Mouse (Mus musculus): Measurements from ENCODE around the gene Cd5. TPM values are rescaled to one million over a fixed set of nuclear protein-coding genes. Genes with fewer than 3 reads are reported as not detected.

The Cd5 gene
- polyA plus RNA-seq (2012; rRNA removed): 0.45 and 0.65 TPM in 2 replicates

GRCm38 (mm10) chr19:10738811-10739210 lies at the start of gene Cd5:
Gene Cd5, minus strand, starts transcription at chr19:10739002.

GRCm38 (mm10) chr19:10688537-10689352 lies 50.1 kb downstream of the Cd5 start, which contains the start of gene Vps37c:
Gene Vps37c, plus strand, starts transcription at chr19:10688735.

GRCm38 (mm10) chr19:10677915-10678771 lies 60.7 kb downstream of the Cd5 start, which contains the start of gene Pga5:
Gene Pga5, minus strand, starts transcription at chr19:10678071.

Other genes starting within 250 kb of the Cd5 start
- 8.9 and 10.5 TPM in 2 replicates for gene Cpsf7, start 213.7 kb downstream of the Cd5 start, polyA plus RNA-seq (2012; rRNA removed)
- 3.5 and 3.6 TPM in 2 replicates for gene Sdhaf2, start 212.9 kb downstream of the Cd5 start, polyA plus RNA-seq (2012; rRNA removed)
- 4.7 and 5.8 TPM in 2 replicates for gene Tmem216, start 182.8 kb downstream of the Cd5 start, polyA plus RNA-seq (2012; rRNA removed)
- 16.8 and 17.4 TPM in 2 replicates for gene Cyb561a3, start 161.8 kb downstream of the Cd5 start, polyA plus RNA-seq (2012; rRNA removed)
- gene Tmem138, start 161.6 kb downstream of the Cd5 start, polyA plus RNA-seq (2012; rRNA removed): 3.2 and 3.5 TPM in 2 replicates
- 25.3 and 35.1 TPM in 2 replicates for gene Ddb1, start 133.7 kb downstream of the Cd5 start, polyA plus RNA-seq (2012; rRNA removed)
- gene Tkfc, start 133.3 kb downstream of the Cd5 start, polyA plus RNA-seq (2012; rRNA removed): 3.3 and 3.8 TPM in 2 replicates
- 0.05 and 0.08 TPM in 2 replicates for gene Vwce, start 104.8 kb downstream of the Cd5 start, polyA plus RNA-seq (2012; rRNA removed)
- gene Pga5, start 60.9 kb downstream of the Cd5 start, polyA plus RNA-seq (2012; rRNA removed): 87.4 and 147 TPM in 2 replicates
- gene Vps37c, start 50.3 kb downstream of the Cd5 start, polyA plus RNA-seq (2012; rRNA removed): 21.5 and 23.0 TPM in 2 replicates
- gene Cd6, start 91.1 kb upstream of the Cd5 start, polyA plus RNA-seq (2012; rRNA removed): 0.11 and 0.15 TPM in 2 replicates
- gene Slc15a3, start 100.7 kb upstream of the Cd5 start, polyA plus RNA-seq (2012; rRNA removed): 4.0 and 6.0 TPM in 2 replicates
- 13.8 and 14.4 TPM in 2 replicates for gene Tmem132a, start 130.9 kb upstream of the Cd5 start, polyA plus RNA-seq (2012; rRNA removed)
- 64.5 and 67.6 TPM in 2 replicates for gene Tmem109, start 143.0 kb upstream of the Cd5 start, polyA plus RNA-seq (2012; rRNA removed)
- gene Prpf19, start 156.2 kb upstream of the Cd5 start, polyA plus RNA-seq (2012; rRNA removed): 76.8 and 77.7 TPM in 2 replicates
- not detected in 2 replicates for gene Zp1, start 181.6 kb upstream of the Cd5 start, polyA plus RNA-seq (2012; rRNA removed)
- gene Ptgdr2, start 198.2 kb upstream of the Cd5 start, polyA plus RNA-seq (2012; rRNA removed): 0.10 TPM in 2 replicates
- 3.4 and 3.5 TPM in 2 replicates for gene Ccdc86, start 210.3 kb upstream of the Cd5 start, polyA plus RNA-seq (2012; rRNA removed)
- gene Ms4a10, start 235.7 kb upstream of the Cd5 start, polyA plus RNA-seq (2012; rRNA removed): 0.14 and 0.54 TPM in 2 replicates